Mouse (Mus musculus) retina, embryonic 14.5 days (tissue): Measurements from ENCODE around the gene Sorcs3.

Experiments used
- DNase-seq: peaks from one replicate; pipeline ENCODE4 v3.0.0-alpha.2; 2015; ENCODE audit warnings: low spot score

Gene Sorcs3

GRCm38 (mm10) chr19:48205929-48206814, at the start of gene Sorcs3:
Gene Sorcs3, plus strand, starts transcription at chr19:48206025.
- DNase-seq = peak; percentile 64

- DNase-seq = no peak
These were observed 40.5 kb upstream of the Sorcs3 start for GRCm38 (mm10) chr19:48165341-48165740.

- DNase-seq = no peak
These were observed 38.7 kb upstream of the Sorcs3 start for GRCm38 (mm10) chr19:48167110-48167509.

- peak; percentile 71 for DNase-seq
These were observed 37.5 kb upstream of the Sorcs3 start for GRCm38 (mm10) chr19:48168284-48168683.

- no peak for DNase-seq
These were observed 31.1 kb upstream of the Sorcs3 start for GRCm38 (mm10) chr19:48174717-48175116.

DNA sequence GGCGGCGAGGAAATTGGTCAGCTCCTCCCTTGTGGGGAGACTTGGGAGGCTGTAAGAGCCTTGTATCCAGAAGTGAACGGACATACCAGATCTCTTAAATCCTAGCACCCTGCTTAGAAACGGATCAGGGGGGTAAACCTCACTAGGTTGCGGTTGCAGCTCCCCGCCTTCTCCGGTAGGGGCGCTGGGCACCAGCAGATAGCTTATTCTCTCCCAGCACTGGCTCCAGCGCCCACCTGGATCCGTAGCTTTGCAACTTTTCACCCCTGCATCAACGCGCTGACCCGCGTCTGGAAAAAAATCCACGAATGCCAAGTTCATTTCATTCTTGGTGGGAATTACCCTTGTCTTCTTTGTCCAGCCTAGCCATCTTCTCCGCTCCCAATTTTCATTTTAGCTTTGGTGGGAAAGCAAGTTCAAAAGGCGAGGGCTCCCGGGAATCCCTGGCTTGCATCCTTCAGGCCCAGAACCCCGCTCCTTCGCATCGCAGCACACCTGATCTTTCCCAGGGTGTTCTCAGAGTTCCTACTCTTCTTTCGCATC, 1.8 kb upstream of the Sorcs3 start:
- peak; percentile 89 for DNase-seq

DNA sequence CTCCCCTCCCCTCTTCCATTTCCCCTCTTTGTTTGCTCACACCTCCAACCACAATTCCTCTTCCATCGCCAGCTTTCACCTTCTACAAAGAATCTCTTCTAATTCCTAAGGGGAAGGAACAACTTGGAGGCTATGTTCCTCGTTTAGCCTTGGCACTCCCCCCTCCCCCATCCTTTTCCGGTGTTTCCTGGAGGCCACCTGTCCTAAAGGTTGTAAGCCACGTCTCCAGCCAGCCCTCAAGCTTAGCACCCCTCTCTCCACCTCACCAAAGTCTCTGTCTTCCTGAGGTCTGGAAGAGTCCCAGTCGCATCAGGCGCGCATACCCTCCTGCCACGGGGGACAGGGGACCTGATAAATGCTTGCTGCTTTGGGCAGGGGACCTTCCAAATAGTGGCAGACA, 1.3 kb upstream of the Sorcs3 start:
- DNase-seq = no peak

DNA sequence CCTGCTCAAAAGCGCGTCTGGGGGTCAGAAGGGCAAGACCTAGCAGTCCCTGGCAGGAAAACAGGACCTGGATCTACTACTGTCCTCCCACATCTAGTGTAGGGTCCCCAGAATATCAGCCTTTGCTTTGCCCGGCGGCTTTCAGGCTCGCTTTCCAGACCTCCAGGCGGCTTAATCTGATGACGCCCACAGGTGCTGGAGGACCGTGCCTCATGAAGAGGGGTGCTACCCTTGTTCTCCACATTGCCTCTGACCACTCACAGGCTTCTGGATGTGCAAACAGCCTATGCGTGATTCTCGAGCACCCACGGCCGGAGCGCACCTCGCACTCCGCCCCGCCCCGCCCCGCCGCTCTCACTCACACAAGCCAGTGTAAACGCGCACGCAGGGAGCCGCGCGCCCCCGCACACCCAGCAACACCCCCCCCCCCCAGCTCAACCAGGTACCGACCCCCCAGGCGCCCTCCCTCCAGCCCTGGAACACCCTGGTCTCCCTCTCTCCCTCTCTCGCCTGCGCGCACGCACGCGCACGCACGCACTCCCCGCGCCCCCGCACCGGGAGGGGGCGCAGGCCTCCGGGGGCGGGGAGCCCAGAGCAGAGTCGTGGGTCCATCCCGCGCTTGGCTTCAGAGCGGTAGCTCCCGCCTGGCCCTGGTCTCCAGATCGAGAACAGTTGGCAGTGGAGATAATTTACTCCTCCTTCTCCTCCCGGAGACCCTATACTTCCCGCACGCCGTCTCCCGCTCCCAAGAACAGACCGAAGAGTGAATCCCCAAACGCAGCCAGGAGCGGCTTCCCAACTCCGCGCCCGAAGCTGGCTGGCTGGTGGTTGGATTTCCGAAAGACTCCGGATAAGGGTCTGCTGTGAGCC, 698 bp upstream of the Sorcs3 start:
- peak; percentile 54 for DNase-seq

DNA sequence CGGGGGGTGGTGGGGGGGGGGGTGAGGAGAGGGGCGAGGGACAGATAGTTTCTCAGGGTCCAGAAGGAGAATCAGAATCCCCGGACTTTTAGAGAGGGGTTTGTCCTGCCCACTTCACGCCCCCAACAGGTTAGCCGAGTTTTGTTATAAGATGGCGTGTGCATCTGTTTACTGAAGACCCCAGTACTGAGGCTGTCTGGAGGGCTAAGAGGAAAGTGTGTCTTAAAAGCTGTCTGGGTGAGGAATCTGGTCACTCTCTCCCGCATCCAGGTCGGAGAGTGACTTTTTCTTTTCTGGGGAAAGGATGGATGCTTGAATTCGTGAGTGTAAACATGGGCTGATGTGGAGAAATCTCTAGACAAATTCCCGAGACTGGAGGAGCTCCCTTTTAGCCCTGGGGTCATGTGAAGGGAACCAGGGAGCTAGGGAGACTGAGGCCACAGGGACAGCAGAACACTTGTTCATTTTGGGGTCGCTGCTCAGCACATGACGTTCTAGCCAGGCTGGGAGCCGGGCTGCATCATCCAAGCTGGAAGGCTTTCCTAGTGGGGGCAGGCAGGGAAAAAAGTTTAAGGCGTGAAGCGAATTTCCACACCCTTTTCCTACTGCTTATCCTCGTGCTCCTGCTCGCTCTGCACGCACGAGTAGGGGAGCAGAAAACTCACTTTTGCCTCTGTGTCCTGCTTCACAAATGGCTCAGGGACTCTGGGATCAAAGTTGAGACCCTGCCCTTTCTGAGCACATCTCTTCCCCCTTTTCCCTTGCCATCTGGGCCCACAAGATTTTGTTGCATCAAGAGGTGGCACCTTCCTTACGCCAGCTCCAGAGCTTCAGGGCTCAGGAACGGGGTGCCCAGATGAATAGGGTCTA, 1.3 kb downstream of the Sorcs3 start:
- no peak for DNase-seq

- no peak for DNase-seq
These were observed 2.0 kb downstream of the Sorcs3 start for GRCm38 (mm10) chr19:48207731-48208370.

GRCm38 (mm10) chr19:48215379-48215778, 9.6 kb downstream of the Sorcs3 start:
- DNase-seq = no peak

- DNase-seq = peak; percentile 57
These were observed 32.1 kb downstream of the Sorcs3 start for GRCm38 (mm10) chr19:48237786-48238372.

DNA sequence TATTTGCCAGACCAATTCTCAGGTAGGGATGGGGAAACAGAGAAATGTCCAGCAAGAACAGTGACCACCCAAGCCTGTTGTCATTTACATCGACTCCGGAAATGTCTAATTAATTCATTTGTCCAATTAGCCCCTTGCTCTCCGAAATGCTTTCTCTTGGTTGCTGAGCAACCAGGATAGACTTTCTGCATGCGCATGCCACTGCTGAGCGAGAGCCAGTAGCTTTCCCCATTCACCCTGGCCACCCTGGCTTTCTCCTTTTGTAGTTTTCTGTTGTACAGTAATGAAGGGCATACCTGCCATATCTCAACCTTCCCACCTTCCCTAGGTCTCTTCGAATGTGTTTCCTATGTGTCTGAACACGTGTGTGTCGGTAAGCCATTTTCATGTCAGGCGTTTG, 32.6 kb downstream of the Sorcs3 start:
- peak; percentile 74 for DNase-seq

- DNase-seq = peak; percentile 52
These were observed 35.1 kb downstream of the Sorcs3 start for GRCm38 (mm10) chr19:48240960-48241359.

DNA sequence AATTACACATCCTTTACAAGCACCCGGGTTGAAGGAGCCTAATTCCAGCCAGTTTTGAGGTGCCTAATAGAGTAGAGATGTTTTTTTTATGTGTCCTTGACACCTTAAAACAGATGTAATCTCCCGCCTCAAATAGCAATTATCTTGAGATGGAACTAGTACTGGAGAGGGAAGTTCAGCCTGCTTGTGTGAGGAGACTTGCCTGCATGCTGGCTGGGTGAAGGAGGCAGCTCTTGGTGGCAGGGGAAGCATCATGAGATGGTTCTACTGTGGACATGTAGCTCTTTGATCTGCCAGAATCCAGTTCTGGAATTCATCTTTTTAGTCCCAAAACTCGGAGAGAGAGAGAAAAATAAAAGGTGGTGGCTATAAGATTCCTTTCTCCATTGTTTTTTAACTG, 38.2 kb downstream of the Sorcs3 start:
- DNase-seq = no peak

DNA sequence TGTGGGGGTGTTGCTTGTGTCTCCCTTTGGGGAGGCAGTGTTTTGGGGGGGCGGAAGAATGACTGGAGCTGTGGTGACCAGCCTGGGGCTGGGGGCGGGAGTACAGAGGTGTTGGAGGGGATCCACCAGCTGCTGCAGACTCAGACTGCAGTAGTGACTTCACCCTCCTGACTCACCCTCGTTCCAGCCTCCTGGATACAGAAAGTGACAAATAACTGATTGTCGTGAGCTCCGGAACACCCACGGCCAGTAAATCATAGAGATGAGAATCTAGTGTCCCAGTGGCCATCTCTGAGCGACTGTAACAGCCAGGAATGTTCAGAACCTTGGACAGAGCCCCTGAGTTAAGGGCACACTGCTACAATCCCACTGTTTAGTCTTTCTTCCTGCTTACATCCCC, 53.4 kb downstream of the Sorcs3 start:
- peak; percentile 51 for DNase-seq

- no peak for DNase-seq
These were observed 54.8 kb downstream of the Sorcs3 start for GRCm38 (mm10) chr19:48260671-48261070.

- DNase-seq = no peak
These were observed 57.9 kb downstream of the Sorcs3 start for GRCm38 (mm10) chr19:48263750-48264149.

- no peak for DNase-seq
These were observed 74.4 kb downstream of the Sorcs3 start for GRCm38 (mm10) chr19:48280273-48280672.

GRCm38 (mm10) chr19:48282250-48282649, 76.4 kb downstream of the Sorcs3 start:
- peak; percentile 22 for DNase-seq

DNA sequence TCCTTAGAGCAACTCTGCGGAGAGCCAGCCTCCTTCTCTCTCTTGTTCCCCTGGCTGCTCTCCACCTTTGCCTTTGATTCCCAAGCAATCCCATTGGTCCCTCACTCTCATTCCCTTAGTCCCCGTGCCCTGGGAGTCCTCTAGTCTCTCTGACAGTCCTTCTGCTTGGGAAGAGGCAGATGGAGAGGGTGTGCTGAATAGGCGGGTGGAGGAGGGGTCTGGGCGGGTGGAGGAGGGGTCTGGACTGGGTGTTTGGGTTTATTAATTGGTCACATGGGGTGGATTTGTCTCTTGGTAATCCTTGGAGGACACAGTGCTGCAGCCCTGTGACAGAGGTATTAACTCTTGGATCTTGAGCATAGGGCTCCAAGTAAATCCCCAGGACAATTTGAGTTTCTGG, 77.4 kb downstream of the Sorcs3 start:
- DNase-seq = peak; percentile 57
